Mouse (Mus musculus) forebrain, embryonic 11.5 days (tissue): ENCODE measurements at regions not wholly inside any gene's neighbourhood (a gene's known extent, or its start where the extent isn't known, plus 50 kb on each side); places are given as distances from the start of the nearest gene placed in this dataset.

ENCODE experiments used
- ATAC-seq: fragments of 200-750 bp; cut with Nextera tagmentation; replicated peaks from 2 replicates; pipeline ENCODE4 v1.8.0; 2017; ENCODE audit warnings: moderate TSS enrichment; ENCODE audit not compliant: low FRiP score
- DNase-seq: peaks from one replicate; pipeline ENCODE4 v3.0.0-alpha.2; 2017; ENCODE audit warnings: low spot score
- H3K27ac ChIP-seq: fragments of 300-500 bp; sonication (generic); 2 replicates; pipeline ENCODE4 v1.5.1; 2014; ENCODE audit warnings: low read depth, low read length
- H3K27me3 ChIP-seq: fragments of 300-500 bp; sonication (generic); 2 replicates; pipeline ENCODE4 v1.6.1; 2014; ENCODE audit warnings: mild to moderate bottlenecking, low read length, mixed read lengths; ENCODE audit not compliant: control insufficient read depth, insufficient read depth
- H3K36me3 ChIP-seq: fragments of 300-500 bp; sonication (generic); 2 replicates; pipeline ENCODE4 v1.6.1; 2014; ENCODE audit warnings: mild to moderate bottlenecking, low read length, moderate library complexity, mixed read lengths; ENCODE audit not compliant: control insufficient read depth, insufficient read depth
- H3K4me1 ChIP-seq: fragments of 300-500 bp; sonication (generic); replicated peaks from 2 replicates; pipeline ENCODE4 v1.6.1; 2014; ENCODE audit warnings: low read length, mixed read lengths; ENCODE audit not compliant: control insufficient read depth, insufficient read depth
- H3K4me2 ChIP-seq: fragments of 300-500 bp; sonication (generic); 2 replicates; pipeline ENCODE4 v1.6.1; 2014; ENCODE audit warnings: low read depth, mild to moderate bottlenecking, low read length, moderate library complexity, mixed read lengths; ENCODE audit not compliant: severe bottlenecking
- H3K4me3 ChIP-seq: fragments of 300-500 bp; sonication (generic); 2 replicates; pipeline ENCODE4 v1.5.1; 2014; ENCODE audit warnings: low read depth, low read length
- H3K9ac ChIP-seq: fragments of 300-500 bp; sonication (generic); 2 replicates; pipeline ENCODE4 v1.6.1; 2014; ENCODE audit warnings: low read length
- H3K9me3 ChIP-seq: fragments of 300-500 bp; sonication (generic); 2 replicates; pipeline ENCODE4 v1.6.1; 2016; ENCODE audit warnings: low read length, mixed read lengths; ENCODE audit not compliant: control insufficient read depth
- WGBS: fragments of 180-500 bp; shearing (Covaris S2); extraction: QIAGEN DNeasy Blood & Tissue Kit; methylation state at CpG from one replicate; pipeline ENCODE4 v1.1.7; 2014; 5-methylcytosine and 5-hydroxymethylcytosine counted together

DNA sequence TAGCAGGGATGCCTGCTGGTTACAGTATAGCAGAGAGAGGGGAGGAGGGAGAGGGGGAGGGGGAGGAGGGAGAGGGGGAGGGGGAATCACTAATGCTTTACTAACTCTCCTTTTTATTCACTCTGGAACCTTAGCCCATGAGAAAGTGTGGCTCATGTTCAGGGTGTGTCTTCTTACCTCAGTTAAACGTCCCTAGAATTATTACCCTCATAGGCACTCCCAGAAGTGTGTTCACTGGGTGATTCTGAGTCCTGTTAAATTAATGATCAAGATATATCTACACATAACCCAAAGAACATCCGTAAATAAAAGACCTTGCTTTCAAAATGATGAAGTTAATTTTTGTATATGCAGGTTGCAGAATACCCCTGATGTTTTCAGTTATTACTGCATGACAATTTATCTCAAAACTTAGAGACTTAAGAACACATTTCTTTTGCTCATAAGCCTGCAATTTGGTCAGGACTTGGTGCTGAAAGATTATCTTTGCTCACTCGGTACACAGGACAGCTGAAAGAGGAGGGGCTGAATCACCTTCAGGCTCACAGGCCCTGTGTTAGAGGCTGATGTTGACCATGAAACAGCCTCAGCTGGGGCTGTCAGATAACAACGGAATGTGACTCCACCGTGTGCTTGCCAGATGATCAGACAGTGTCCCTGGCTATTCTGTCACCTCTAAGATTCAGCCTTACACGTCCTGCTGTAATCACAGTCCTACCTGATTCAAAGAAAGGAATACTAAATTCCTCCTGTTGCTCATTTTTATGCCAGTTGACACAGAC is 195.0 kb downstream of the Pik3r1 start:
- DNase-seq (no peak), ATAC-seq (no peak)
- no peaks in the 10 kb centered on the region for H3K27me3 ChIP-seq
- H3K4me1 ChIP-seq: peaks cover 3% of the 10 kb centered on the region; the same call in 1 of the 2 replicates
- WGBS: 76% methylated on average over 6 of the region's 6 CpGs
- H3K36me3 ChIP-seq: no peaks in the 10 kb centered on the region
- H3K27ac ChIP-seq: no peak overlapping the region
- H3K4me2 ChIP-seq: no peak overlapping the region
- no peaks in the 10 kb centered on the region for H3K9me3 ChIP-seq
- H3K9ac ChIP-seq: no peak overlapping the region
- no peak overlapping the region for H3K4me3 ChIP-seq

DNA sequence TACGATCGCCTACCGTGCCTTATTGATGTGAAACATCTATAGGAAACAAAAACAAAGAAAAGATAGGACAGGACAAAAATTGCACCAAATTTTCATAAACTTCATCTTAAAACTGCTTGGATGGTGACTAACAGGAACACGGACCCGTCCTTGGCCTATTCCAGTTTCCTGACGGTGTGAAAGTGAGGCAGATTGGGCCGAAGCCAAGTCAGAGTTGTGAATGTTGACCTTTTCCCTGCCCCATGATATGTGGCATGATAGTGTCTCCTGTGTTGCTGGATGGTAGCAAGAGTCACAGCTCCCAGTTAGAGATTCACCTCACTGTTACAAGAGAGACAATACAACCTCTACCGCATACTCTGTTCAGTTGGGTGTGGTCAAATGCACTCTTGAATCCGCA is 195.8 kb downstream of the Pik3r1 start:
- H3K4me1 ChIP-seq: peaks cover 3% of the 10 kb centered on the region; the same call in 1 of the 2 replicates
- no peak overlapping the region for H3K4me3 ChIP-seq
- no peak overlapping the region for H3K27ac ChIP-seq
- no peak overlapping the region for H3K4me2 ChIP-seq
- DNase-seq (no peak), ATAC-seq (no peak)
- 95% methylated on average over 9 of the region's 9 CpGs for WGBS
- no peaks in the 10 kb centered on the region for H3K9me3 ChIP-seq
- no peaks in the 10 kb centered on the region for H3K27me3 ChIP-seq
- H3K9ac ChIP-seq: no peak overlapping the region
- H3K36me3 ChIP-seq: no peaks in the 10 kb centered on the region

GRCm38 (mm10) chr13:101570034-101570433 is 198.0 kb downstream of the Pik3r1 start:
- Histone ChIP-seq H3K27ac (no peak overlapping the region), H3K27me3 (no peaks in the 10 kb centered on the region), H3K9ac (no peak overlapping the region), H3K4me3 (no peak overlapping the region), H3K4me2 (no peak overlapping the region), H3K4me1 (peaks cover 3% of the 10 kb centered on the region; the same call in 1 of the 2 replicates), H3K36me3 (no peaks in the 10 kb centered on the region), H3K9me3 (no peaks in the 10 kb centered on the region)
- no peak for DNase-seq
- WGBS: 54% methylated on average over 4 of the region's 4 CpGs
- no peak for ATAC-seq

DNA sequence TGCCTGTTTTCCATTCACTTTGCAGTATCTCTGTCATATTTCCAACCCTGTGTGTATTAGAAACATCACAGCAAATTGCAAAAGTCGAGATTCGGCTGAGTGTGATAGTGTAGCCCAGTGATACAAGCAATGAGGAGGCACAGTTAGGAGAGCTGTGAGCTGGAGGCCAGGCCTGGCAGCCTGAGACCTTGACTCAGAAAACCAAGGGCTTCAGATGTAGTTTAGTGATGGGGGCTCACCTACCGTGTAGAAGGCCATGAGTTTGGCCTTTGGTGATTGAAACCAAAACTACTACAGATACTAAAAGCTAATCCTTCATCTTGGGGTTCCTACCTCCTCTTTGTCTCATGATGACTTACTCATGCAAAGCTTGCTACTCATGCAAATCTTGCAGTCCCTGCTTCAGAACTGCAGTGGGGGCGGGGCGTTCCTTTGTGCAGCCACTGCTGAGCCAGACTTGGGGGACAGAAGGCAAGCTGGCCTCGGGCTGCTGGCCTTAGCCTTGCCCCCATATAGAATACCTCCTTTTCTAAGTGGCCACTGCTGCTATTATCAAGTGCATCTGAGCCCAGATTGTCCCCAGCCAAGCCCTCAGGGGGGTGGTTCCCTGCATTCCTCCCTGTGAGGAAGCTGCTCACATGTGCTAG is 198.9 kb downstream of the Pik3r1 start:
- Histone ChIP-seq H3K27me3 (no peaks in the 10 kb centered on the region), H3K4me1 (peaks cover 3% of the 10 kb centered on the region; the same call in 1 of the 2 replicates), H3K36me3 (no peaks in the 10 kb centered on the region), H3K4me3 (no peak overlapping the region), H3K27ac (no peak overlapping the region), H3K9ac (no peak overlapping the region), H3K9me3 (no peaks in the 10 kb centered on the region), H3K4me2 (no peak overlapping the region)
- peak; percentile 62 for DNase-seq
- 51% methylated on average over 6 of the region's 6 CpGs for WGBS
- ATAC-seq: peak; percentile 66

- no peaks in the 10 kb centered on the region for H3K27me3 ChIP-seq
- ATAC-seq: no peak
- H3K27ac ChIP-seq: no peak overlapping the region
- no peak overlapping the region for H3K4me2 ChIP-seq
- H3K4me1 ChIP-seq: peaks cover 3% of the 10 kb centered on the region; the same call in 1 of the 2 replicates
- H3K9ac ChIP-seq: no peak overlapping the region
- no peak overlapping the region for H3K4me3 ChIP-seq
- 75% methylated on average over 1 of the region's 1 CpGs for WGBS
- no peaks in the 10 kb centered on the region for H3K9me3 ChIP-seq
- H3K36me3 ChIP-seq: no peaks in the 10 kb centered on the region
- DNase-seq: no peak
These were observed 202.7 kb downstream of the Pik3r1 start for GRCm38 (mm10) chr13:101565323-101565722.

GRCm38 (mm10) chr13:101555371-101555874 is 212.6 kb downstream of the Pik3r1 start:
- Histone ChIP-seq H3K4me2 (no peak overlapping the region), H3K9ac (no peak overlapping the region), H3K27me3 (no peaks in the 10 kb centered on the region), H3K36me3 (no peaks in the 10 kb centered on the region), H3K27ac (no peak overlapping the region), H3K4me1 (no peaks in the 10 kb centered on the region), H3K9me3 (no peaks in the 10 kb centered on the region), H3K4me3 (no peak overlapping the region)
- no peak for ATAC-seq
- DNase-seq: no peak
- WGBS: 90% methylated on average over 3 of the region's 3 CpGs

GRCm38 (mm10) chr13:101553131-101553549 is 214.9 kb downstream of the Pik3r1 start:
- H3K9ac ChIP-seq: no peak overlapping the region
- DNase-seq (no peak), ATAC-seq (no peak)
- no peaks in the 10 kb centered on the region for H3K36me3 ChIP-seq
- no peak overlapping the region for H3K4me2 ChIP-seq
- no peaks in the 10 kb centered on the region for H3K9me3 ChIP-seq
- no peak overlapping the region for H3K4me3 ChIP-seq
- no peaks in the 10 kb centered on the region for H3K4me1 ChIP-seq
- no peaks in the 10 kb centered on the region for H3K27me3 ChIP-seq
- H3K27ac ChIP-seq: no peak overlapping the region
- 64% methylated on average over 8 of the region's 8 CpGs for WGBS

- WGBS: 93% methylated on average over 2 of the region's 2 CpGs
- Histone ChIP-seq H3K4me3 (no peak overlapping the region), H3K27me3 (no peaks in the 10 kb centered on the region), H3K4me1 (no peaks in the 10 kb centered on the region), H3K9me3 (no peaks in the 10 kb centered on the region), H3K4me2 (no peak overlapping the region), H3K9ac (no peak overlapping the region), H3K27ac (no peak overlapping the region), H3K36me3 (no peaks in the 10 kb centered on the region)
- DNase-seq: no peak
- ATAC-seq: no peak
These were observed 215.6 kb downstream of the Pik3r1 start for GRCm38 (mm10) chr13:101552451-101552850.
